Mouse (Mus musculus): ENCODE measurements around the gene Nr4a1.

- TF ChIP-seq CTCF (IDR thresholded peaks at IDR 0.05; ENCODE audit: low read depth, low read length): no peak
- TF ChIP-seq POLR2A (IDR thresholded peaks at IDR 0.05; ENCODE audit: insufficient read depth, low read length): no peak
Observed at GRCm38 (mm10) chr15:101232607-101233006, 21.5 kb upstream of the Nr4a1 start.

Measured in ES-Bruce4 (cell line).